In genomic region chr7:43562006-43562633, GRCm38 (mm10) we compare ENCODE assay signal across 8 mouse cellular contexts. TPM values are rescaled to one million over a fixed set of nuclear protein-coding genes. Genes with fewer than 3 reads are reported as not detected.
DNase-seq lines count a peak whose midpoint lies in the region; ATAC-seq and TF ChIP-seq lines count a peak whose summit lies in the region.

TSS of gene Zfp658 (plus strand) at chr7:43562256.

- peak within 1 kb of the TSS; percentile 69 for H3K4me2 ChIP-seq in hindbrain, embryonic 14.5 days (replicated peaks)

- under 1% methylated on average over 27 of the region's 27 CpGs for WGBS in hindbrain, embryonic 14.5 days

- no peaks in the 10 kb centered on the region for H3K27me3 ChIP-seq in Patski
- no peaks in the 10 kb centered on the region for H3K27me3 ChIP-seq in hindbrain, embryonic 14.5 days (ENCODE audit: control insufficient read depth, insufficient read depth, low read length)

- peak; percentile 93 for ATAC-seq in Patski
- ATAC-seq in hindbrain, embryonic 14.5 days (ENCODE audit: low FRiP score) = peak; percentile 95

- H3K9me3 ChIP-seq in hindbrain, embryonic 14.5 days (ENCODE audit: control insufficient read depth, low read length) = no peaks in the 10 kb centered on the region

- peaks cover 15% of the 10 kb centered on the region for H3K4me1 ChIP-seq in hindbrain, embryonic 14.5 days (replicated peaks; ENCODE audit: control insufficient read depth, insufficient read depth, low read length)

- in situ Hi-C loops in Patski (cut with MboI; ENCODE audit: low pct_unique_long_range_greater_than_20kb) = no loop called here

- H3K9ac ChIP-seq in hindbrain, embryonic 14.5 days = peak within 1 kb of the TSS; percentile 71

- CTCF ChIA-PET in Patski (lab: Charles Lee) = no interaction called here

- H3K27ac ChIP-seq in hindbrain, embryonic 14.5 days = peak within 1 kb of the TSS; percentile 89

- POLR2A ChIA-PET in Patski (lab: Charles Lee) = no interaction called here

- peak within 1 kb of the TSS; percentile 69 for H3K4me3 ChIP-seq in hindbrain, embryonic 14.5 days (replicated peaks; ENCODE audit: low read length)

- no peak for TF ChIP-seq CTCF in Patski (IDR thresholded peaks at IDR 0.05)

- H3K36me3 ChIP-seq in hindbrain, embryonic 14.5 days (replicated peaks; ENCODE audit: control insufficient read depth, insufficient read depth) = peaks cover 28% of the 10 kb centered on the region

- no peak for DNase-seq in Patski (ENCODE audit: low read depth, low spot score)
- peak; percentile 89 to 93 for DNase-seq in cerebellum, postnatal 10 days
- peak; percentile 83 to 85 for DNase-seq in frontal cortex, postnatal 36 days (ENCODE audit: low spot score in 2 of 2)
- peak; percentile 97 for DNase-seq in hindbrain, embryonic 14.5 days (ENCODE audit: low spot score)
- peak; percentile 74 for DNase-seq in layer of hippocampus, postnatal 25 days (ENCODE audit: extremely low spot score in 1 of 2, low spot score in 1 of 2)
- peak; percentile 85 for DNase-seq in lung, postnatal 14 days
- DNase-seq in ovary, postnatal 36 days (ENCODE audit: low spot score) = peak; percentile 80
- DNase-seq in thymus, postnatal 14 days = peak; percentile 81

RNA-seq across cellular contexts. Expression of gene Zfp658, which starts in this region (rescaled TPM):
- 3.2 TPM for polyA plus RNA-seq in Patski (2021)
- polyA plus RNA-seq in hindbrain, embryonic 14.5 days (2014; fragmentation: Nextera tagmentation; extraction: Ambion mirVana) = 8.0 and 8.5 TPM in 2 replicates
- 1 to 10 TPM; 5.2 to 6.1 TPM for total RNA-seq in layer of hippocampus, postnatal 25 days (2021)
